Mouse (Mus musculus) ES-E14 (cell line): ENCODE data around the gene Fry.

Experiments used
- CHD2 ChIP-seq: IDR thresholded peaks from 2 replicates; pipeline ENCODE4 v1.6.1; 2014; ENCODE audit warnings: mild to moderate bottlenecking, low read depth, low read length, inconsistent platforms
- ZC3H11A ChIP-seq: IDR thresholded peaks from 2 replicates; pipeline ENCODE4 v1.6.1; 2012; ENCODE audit warnings: low read depth, mild to moderate bottlenecking, inconsistent platforms, low read length, borderline replicate concordance
- ZNF384 ChIP-seq: IDR thresholded peaks from 2 replicates; pipeline ENCODE4 v1.6.1; 2012; ENCODE audit warnings: low read depth, low read length, inconsistent platforms

DNA sequence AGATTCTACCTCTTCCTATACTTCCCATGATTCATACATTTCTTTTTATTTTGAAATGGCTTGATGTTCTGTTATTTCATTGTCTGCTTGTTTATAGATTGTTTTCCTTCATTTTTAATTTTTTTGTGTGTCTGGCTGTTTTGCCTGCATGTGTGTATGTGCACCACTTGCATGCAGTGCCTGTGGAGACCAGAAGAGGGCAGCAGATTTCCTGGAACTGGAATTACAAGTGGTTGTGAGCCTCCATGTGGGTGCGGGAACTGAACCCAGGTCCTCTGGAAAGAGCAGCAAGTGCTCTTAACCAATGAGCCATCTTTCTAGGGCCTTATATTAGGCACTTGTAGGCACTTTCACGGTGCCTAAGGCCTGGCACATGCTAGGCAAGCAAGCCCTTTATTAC lies 314.5 kb downstream of the Fry start:
- TF ChIP-seq CHD2 = no peak
- TF ChIP-seq ZNF384 = no peak
- no peak for TF ChIP-seq ZC3H11A
